Mouse (Mus musculus) hematopoietic stem cell, adult 5-6 weeks (primary cell): ENCODE results near the gene Prkca. TPM values are rescaled to one million over a fixed set of nuclear protein-coding genes. Genes with fewer than 3 reads are reported as not detected.
A peak's percentile ranks its signal among the peaks of the same experiment; 100 is the strongest.

Source experiments
- ATAC-seq, 2 experiments: fragments of 125-278 bp in 1 of 2; replicated peaks in 1 of 2; 2 replicates each; pipeline ENCODE4 v1.8.0; 2016 to 2017; ENCODE audit warnings: inconsistent platforms in 2 of 2, mild to moderate bottlenecking in 2 of 2, moderate number of reproducible peaks in 2 of 2, low read depth in 1 of 2, moderate TSS enrichment in 1 of 2; ENCODE audit not compliant: low FRiP score in 2 of 2, poor library complexity in 2 of 2, severe bottlenecking in 2 of 2, insufficient read depth in 1 of 2, low TSS enrichment in 1 of 2
- total RNA-seq: library from RNA; stranded (forward); fragments of 172-1452, 232-1000 nt; gene quantifications from 2 replicates; pipeline ENCODE4 v1.2.3, GENCODE M21; 2017

Gene Prkca
- total RNA-seq, 1 experiment from 2014 or later, result 13.7 TPM

DNA sequence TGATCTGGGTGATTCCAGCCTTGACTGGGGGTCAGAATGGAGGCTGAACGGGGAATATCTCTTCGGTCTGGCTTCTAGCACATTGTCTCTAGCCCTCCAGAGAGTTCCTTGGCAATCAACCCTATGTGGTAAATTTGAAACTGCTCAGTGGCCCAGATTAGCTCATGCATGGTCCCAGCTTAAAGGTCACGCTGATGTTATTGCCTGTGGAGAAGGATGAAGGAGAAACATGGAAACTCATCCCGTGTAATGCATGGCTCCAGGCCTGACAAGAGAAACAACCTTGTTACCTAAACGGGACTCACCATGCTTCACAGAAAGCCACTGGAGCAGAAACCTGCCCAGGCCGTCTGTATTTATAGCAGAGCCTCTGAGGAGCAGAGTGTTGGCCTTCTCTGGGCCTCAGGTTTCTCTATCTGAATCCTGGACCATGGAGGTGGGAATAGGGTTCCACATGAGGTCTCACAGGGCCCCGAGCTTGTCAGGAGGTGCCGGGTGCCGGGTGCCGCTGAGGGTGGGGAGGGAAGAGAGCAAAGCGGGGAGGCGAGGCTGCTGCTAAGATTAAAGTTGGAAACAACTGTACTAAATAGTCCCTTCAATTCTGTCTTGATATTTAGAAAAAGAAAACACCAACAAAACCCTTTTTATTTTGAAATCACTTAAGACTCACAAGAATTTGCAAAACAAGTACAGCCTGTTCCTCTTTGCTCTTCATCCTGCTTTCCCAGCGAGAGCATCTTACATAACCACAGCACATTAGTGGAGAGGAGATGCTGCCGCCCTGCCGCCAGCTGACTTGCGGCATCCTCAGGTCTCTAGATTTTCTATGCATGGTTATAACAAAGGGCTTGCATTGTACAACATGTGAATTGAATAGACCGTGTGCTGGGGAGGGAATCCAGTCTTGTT lies 281.9 kb downstream of the Prkca start:
- ATAC-seq, result no peak

DNA sequence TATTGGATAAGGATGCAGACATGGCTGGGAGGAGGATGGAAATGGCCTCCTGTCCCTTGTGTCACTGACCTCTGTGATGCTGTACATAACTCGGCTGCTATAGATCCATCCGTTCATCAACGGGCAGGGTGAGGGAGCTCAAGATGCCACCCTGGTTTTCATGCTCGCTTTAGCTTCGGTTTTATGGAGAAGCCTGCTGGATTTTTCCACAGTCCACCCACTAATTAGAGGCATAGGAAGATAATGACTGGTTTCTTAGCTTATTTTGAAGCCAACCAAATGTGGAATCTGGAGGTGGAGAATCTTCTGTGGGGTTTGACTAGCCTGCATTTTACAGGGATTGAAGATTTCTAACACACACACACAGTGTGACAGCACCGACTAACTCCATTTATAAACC lies 286.6 kb downstream of the Prkca start:
- no peak for ATAC-seq

DNA sequence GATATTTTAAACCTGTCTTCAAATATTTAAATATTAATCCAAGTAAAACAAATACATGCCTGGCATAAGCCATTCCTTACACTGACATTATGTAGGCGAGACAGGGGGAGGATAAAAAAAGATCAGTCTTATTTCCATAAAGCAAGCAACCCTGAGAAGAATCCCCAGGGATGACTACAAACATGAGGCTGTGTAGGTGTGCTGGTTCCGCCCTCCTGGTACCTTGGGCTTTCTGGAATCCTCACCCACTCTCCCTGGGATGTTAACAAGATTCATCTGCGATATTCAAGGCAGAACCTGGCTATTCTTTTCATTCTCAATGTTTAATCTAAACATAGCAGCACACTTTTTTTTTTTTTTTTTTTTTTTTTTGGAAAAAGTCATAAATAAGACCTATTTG lies 289.1 kb downstream of the Prkca start:
- ATAC-seq, result no peak

DNA sequence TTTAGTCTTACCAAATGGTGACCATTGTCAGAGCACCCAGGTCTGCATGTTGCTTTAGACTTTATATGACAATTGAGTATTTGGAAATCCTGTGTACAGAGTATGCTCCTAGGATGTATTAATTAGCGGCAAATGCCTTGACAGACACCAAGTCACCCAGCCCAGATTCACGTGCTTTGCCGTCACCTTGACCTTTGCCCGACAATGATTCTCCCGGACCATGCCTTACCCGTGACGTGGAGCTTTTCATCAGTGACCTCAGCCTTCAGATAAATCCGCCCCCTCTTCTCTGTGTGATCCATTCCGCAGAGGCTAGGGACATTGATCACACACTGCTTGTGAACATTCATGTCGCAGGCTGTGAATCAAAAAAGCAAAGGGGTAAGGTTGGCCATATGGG lies 290.0 kb downstream of the Prkca start:
- ATAC-seq, result no peak

DNA sequence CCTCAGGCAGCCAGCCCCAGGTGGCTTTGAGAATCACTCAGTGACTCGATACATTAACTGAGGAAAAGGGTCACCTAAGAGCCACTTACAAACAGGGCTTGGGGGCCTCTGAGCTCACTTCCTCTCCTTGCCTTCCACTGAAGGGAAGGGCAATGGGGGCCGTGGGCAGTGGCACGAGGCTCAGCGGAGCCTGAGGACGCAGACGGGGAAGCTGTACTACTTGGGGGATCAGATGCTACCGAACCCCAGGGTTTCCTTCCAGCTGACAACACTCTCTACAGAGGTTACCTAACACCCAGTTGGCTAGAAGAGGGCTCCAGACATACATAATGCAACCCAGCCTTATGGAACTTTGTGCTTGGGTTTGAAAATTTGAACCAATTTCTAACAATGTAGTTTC lies 302.1 kb downstream of the Prkca start:
- no peak for ATAC-seq

DNA sequence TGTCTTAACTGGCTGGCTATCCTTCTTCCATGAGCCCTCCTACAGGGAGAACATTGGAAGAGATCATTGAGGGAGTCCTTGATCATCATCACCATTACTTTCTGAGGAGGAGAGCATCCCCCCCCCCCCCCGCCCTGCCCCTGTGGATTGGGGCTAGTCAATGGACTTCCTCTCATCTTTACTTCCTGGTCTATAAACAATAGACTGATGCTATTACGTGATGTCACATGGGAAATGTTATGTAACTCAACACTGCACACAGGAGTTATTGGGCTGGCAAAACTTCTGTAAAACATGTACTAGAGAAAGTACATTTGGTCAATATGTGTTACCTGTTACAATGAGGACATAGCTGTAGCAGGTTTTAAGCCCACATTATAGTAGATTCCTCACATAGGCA lies 302.9 kb downstream of the Prkca start:
- no peak for ATAC-seq

DNA sequence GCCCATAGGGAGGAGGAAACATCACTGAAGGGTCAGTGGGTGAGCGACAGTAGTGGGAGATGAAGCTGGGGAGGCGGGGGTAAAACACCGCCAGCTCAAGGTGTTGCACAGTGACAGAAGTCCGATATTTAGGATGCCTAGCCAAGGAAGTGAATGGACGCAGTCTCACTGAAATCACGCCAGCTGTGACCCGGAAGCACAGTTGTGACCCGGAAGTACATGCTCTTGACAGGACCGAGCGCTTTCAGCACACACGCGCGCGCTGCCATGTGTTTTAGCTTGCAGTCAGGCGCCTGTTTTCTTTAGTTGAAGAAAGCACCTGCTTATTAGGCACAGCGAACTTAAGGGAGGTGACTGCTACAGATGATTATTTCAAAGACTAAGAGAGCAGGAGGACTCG lies 304.0 kb downstream of the Prkca start:
- ATAC-seq, result no peak

DNA sequence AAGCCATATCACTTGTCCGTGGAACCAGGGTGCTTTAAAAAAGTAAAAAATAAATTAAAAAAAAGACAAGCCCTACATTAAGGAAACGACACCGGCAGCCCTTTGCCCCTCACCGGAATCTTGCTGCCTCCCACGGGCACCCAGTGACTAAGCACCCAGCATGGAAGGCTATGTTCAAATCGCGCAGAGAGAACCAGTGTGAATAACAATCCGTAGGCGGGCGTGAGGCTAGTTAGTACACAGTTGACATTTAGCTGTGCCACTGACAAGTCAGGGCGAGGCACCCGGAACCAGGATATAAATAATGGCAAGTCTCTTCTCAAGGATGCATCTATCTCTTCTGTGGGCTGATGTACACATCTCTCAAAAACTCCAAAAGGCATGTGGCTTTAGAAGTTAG lies 304.7 kb downstream of the Prkca start:
- no peak for ATAC-seq

DNA sequence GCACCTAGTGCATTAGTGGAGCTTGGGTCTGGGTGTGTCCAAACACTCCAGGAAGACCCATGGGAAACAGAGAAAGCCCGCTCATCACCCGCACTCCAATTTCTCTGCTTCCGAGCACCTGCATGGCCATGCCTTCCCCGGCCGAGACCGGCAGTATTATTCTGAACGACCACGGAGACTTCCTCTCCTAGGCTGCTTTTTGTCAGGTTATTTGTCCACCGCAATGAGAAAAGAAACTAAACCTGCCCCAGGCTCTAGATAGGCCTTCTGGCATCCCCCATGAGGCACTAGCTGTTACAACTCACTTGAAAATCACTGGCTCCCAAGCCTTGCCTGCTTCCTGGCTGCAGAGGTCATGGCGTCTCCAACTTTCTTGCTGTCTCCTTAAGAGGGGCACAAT lies 307.4 kb downstream of the Prkca start:
- peak; percentile 51 to 57 for ATAC-seq

DNA sequence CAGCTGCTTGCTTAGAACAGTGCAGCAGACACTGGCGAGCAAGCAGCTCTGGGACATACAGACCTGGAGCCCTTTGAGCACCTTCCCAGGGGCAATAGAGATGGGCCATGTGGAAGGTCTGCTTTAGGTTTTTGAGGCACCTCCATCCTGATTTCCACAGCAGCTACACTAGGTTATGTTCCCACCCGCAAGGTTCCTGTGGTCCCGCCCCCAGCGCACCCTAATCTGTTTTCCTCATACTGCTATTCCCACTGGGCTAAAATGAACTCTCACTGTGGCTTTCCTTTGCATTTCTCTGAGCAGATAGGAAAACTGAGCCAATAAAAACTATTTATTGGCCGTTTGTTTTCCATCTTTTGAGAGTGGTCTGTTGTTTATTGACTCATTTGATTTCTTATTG lies 308.0 kb downstream of the Prkca start:
- ATAC-seq, result no peak

DNA sequence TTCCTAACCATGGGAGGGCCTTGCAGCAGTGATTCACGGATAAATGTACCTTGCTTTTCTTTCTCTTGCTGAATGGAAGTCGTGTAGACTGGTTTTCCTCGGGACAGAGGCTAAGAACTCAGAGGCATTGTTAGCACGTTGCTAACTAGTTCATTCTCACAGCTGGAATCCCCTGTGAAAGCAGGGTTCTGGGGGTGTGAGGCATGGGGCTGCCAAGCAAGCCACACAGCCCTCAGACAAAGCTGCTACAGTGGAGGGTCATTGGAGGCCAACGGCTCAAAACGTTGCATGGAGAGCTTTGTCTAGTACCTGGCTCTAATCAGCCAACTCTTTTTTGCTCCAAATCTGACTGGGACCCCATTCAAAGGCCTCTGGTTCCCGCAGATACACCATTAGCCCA lies 309.4 kb downstream of the Prkca start:
- no peak for ATAC-seq

DNA sequence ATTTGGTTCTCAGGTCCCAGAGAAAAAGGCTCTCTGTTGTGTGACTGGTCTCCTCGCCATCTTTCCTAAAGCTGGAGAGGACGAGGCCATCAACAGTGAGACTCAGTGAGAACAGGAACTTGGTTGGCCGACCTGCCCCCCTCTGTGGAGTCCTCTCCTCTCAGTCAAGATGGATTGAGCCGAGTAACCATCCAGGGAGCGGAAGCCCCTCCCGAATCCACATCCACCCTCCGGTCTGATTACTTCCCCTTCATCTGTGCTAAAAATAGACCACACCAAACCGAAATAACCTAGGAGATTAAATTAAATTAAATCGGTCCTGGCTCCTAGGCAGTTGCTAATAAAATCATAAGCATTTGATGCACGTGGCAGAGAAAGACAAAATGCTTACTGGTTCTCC lies 311.2 kb downstream of the Prkca start:
- peak; percentile 74 to 84 for ATAC-seq

DNA sequence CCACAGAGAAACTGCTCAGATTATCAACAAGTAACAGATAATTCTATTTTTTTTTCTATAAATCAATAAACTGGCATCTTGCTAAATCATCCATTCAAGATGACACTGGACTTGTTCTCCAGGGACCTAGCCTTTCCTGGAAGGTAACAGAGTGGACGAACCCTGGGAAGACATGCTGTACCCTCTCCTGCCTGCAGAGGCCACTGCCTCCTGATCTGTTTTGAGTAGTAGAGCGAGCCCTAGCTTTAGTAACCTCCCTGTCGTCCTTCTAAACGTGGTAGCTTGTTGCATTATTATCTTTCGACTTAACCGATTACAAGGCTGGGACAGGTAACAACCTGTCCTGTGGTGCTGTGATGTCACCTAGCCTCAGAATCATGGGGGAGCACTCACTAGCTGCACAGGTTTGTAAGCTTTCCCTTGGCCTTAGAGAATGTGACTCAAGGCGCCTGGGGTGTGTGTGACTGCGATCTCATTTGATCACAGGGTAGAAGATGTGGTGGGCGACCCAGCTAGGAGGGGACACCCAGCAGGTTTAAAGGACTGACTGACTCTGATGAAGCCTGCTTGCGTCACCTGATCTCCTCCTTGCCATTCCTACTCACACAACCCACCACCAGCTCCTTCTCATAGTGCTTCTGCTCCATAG lies 312.6 kb downstream of the Prkca start:
- peak; percentile 60 to 61; a peak in 2 of 4 replicates for ATAC-seq

DNA sequence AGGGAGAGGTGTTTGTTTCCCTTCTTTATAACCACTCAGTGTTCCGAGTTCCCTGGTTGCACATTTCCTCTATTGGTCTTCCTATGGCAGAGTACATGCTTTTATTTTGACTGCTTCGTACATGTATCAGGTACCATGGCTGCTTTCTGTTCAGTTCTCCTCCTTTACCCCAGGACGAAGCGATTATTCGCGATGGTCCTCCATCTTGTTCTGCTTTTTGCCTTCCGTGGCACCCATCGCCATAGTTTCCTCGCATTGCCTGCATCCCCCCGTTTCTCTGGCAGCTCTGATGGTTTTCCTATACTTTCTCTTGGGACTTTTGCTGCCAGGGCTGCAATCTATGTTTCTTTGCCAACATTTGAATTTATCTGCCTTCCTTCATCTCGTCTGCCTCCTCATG lies 314.4 kb downstream of the Prkca start:
- ATAC-seq, result no peak

DNA sequence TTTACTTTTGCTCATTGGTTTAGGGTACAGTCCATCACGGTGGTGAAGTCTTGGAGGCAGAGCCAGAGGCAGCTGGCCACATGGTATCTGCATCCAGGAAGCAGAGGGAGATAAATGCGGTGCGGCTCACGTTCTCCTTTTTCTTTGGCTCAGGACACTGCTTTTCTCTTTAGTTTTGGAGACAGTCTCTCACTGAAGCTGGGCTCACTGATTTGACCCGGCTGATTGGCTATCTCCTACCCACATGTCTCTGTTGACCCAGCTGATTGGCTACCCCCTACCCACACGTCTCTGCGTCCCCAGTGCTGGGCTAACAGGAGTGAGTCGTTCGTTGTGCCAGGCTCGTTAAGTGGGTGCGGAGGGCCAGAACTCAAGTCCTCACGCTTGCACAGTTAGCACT lies 315.3 kb downstream of the Prkca start:
- no peak for ATAC-seq

DNA sequence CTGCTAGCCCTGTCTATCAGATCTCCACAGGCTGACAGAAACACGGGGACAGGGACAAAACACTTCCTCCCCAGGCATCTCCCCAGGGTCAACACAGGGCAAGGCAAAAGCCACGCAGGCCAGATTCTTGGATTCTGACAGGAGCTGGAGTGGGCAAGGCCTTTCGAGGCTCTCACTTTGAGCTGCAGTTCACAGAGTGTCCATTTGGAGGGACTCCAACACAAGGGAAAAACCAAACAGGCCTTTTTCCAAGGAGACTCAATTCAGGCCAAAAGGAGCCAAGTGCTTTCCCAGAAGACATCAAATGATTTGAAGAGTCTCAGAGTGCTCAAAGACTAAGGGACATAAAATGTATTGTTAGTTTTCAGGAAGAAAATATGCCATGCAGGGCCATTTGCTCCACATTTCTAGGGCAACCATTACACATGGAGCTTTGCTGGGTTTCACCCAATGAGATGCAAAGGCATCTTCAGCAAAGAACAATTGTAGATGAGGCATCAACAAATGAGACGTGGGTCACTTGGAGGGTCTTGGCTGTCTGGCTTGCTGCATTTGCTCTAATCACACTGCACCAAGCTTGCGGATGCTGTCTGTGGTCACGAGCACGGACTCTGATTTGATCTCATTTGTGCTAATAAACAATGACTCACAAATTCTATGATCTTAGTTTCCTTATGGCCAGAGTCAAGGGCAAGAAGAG lies 317.9 kb downstream of the Prkca start:
- ATAC-seq, result no peak

DNA sequence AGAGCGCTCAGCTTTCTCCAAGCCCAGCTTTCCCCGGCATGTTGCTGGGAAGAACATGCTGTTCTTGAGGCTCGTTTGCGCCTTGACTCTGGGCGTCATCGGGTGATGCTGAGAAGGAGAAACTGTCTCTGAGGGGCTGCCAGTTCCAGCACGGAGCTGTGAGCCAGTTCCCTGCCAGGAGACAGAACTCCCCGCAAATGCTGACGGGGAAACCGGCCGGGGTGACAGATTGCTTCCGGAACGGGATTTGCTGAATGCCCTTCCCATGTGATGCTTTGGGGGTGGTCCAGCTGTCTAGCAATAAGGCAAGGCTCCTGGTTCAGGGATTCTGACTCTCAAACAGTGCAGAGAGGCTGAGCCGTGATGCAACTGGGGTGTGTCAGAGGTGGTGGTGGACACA lies 320.5 kb downstream of the Prkca start:
- no peak for ATAC-seq

DNA sequence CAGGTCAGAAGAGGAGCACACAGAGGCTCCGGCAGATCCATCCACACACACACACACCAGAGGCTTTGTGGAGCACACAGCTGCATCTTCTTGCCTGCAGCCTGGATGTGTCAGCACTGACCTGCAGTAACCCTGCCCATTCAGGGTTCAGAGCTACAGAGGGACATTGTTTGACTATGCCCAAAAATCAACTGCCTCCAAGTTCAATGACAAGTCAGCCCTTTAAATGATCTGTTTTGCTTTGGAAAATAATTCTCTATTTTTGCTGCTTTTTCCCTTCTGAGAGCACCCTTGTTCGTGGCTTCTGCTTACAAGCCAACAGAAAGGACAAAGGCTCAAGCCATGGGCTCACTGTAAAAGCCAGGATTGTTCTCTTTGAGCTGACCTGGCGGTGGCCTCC lies 322.8 kb downstream of the Prkca start:
- no peak for ATAC-seq
